Comparison of ENCODE assay signal across 10 mouse cellular contexts in genomic region chr19:47174515-47174914, GRCm38 (mm10). TPM values are rescaled to one million over a fixed set of nuclear protein-coding genes. Genes with fewer than 3 reads are reported as not detected.
DNase-seq lines count a peak whose midpoint lies in the region; ATAC-seq lines count a peak whose summit lies in the region.
"Had no signal": no experiment of that assay in that cellular context is flagged by ENCODE, and none has a peak within 500 bp of the region (broad histone marks: within the 10 kb centered on the region; RNA-seq: fewer than 3 reads in every experiment).

No protein-coding gene starts in this region.

- H3K36me3 ChIP-seq in intestine, embryonic 15.5 days, result no peaks in the 10 kb centered on the region
- H3K36me3 ChIP-seq: lung, embryonic 15.5 days had no signal

- DNase-seq in heart, postnatal 10 days, result peak; percentile 21 to 35
- no peak for DNase-seq in heart, adult 9 months (ENCODE audit: low spot score in 2 of 2)
- DNase-seq in 416B (ENCODE audit: low read depth), result peak; percentile 66
- DNase-seq in NIH3T3 (ENCODE audit: low read depth), result peak; percentile 72
- peak; percentile 58 for DNase-seq in kidney, postnatal 14 days
- DNase-seq in right cerebral cortex, adult 2 months (ENCODE audit: low spot score in 2 of 2), result no peak
- no peak for DNase-seq in layer of hippocampus, adult 18-20 months (ENCODE audit: low spot score in 2 of 2)

- peaks cover 6% of the 10 kb centered on the region for H3K27me3 ChIP-seq in intestine, embryonic 15.5 days (replicated peaks)

- H3K9ac ChIP-seq in intestine, embryonic 15.5 days, result no peak overlapping the region
- H3K9ac ChIP-seq: lung, embryonic 15.5 days had no signal

- H3K9me3 ChIP-seq in intestine, embryonic 15.5 days, result no peaks in the 10 kb centered on the region
- H3K9me3 ChIP-seq: lung, embryonic 15.5 days had no signal

- H3K27ac ChIP-seq in intestine, embryonic 15.5 days, result no peak overlapping the region
- H3K27ac ChIP-seq: lung, embryonic 15.5 days had no signal

- intact Hi-C loops in heart, postnatal 10 days (cut with DNase I), result no loop called here

- WGBS in intestine, embryonic 15.5 days, result 54% methylated on average over 3 of the region's 3 CpGs

- no peak overlapping the region for H3K4me3 ChIP-seq in intestine, embryonic 15.5 days (replicated peaks)
- H3K4me3 ChIP-seq: lung, embryonic 15.5 days had no signal

- H3K4me1 ChIP-seq in intestine, embryonic 15.5 days (replicated peaks), result peaks cover 8% of the 10 kb centered on the region

- ATAC-seq in intestine, embryonic 15.5 days, result no peak

- H3K4me2 ChIP-seq in intestine, embryonic 15.5 days (replicated peaks), result no peak overlapping the region
- H3K4me2 ChIP-seq: lung, embryonic 15.5 days had no signal

RNA-seq across cellular contexts. Expression of gene Neurl1a, which starts 4.1 kb away (rescaled TPM):
- total RNA-seq in heart, postnatal 10 days (2021), result 1 to 10 TPM in 1 of 2 experiments, under 1 TPM in 1; 0.60 to 1.1 TPM
- total RNA-seq in layer of hippocampus, adult 18-20 months (2021), result 100 to 1,000 TPM; 194 to 204 TPM
- polyA plus RNA-seq in intestine, embryonic 15.5 days (2015; fragmentation: Nextera tagmentation; extraction: Ambion mirVana), result 5.4 and 6.3 TPM in 2 replicates
- total RNA-seq: hematopoietic stem cell, adult 5-6 weeks had no signal

RNA-seq across cellular contexts. Expression of gene Calhm3, which starts 17.0 kb away (rescaled TPM):
- total RNA-seq in heart, postnatal 10 days (2021), result not detected
- total RNA-seq in layer of hippocampus, adult 18-20 months (2021), result not detected
- 0.21 and 0.23 TPM in 2 replicates for polyA plus RNA-seq in intestine, embryonic 15.5 days (2015; fragmentation: Nextera tagmentation; extraction: Ambion mirVana)
- total RNA-seq: hematopoietic stem cell, adult 5-6 weeks had no signal
- polyA plus RNA-seq: lung, embryonic 15.5 days had no signal

RNA-seq across cellular contexts. Expression of gene Calhm1, which starts 30.5 kb away (rescaled TPM):
- total RNA-seq in heart, postnatal 10 days (2021), result not detected
- total RNA-seq in layer of hippocampus, adult 18-20 months (2021), result not detected
- not detected in 2 replicates for polyA plus RNA-seq in intestine, embryonic 15.5 days (2015; fragmentation: Nextera tagmentation; extraction: Ambion mirVana)
- total RNA-seq: hematopoietic stem cell, adult 5-6 weeks had no signal
- polyA plus RNA-seq: lung, embryonic 15.5 days had no signal

RNA-seq across cellular contexts. Expression of gene Calhm2, which starts 36.4 kb away (rescaled TPM):
- 1 to 10 TPM; 4.4 to 4.5 TPM for total RNA-seq in heart, postnatal 10 days (2021)
- 1 to 10 TPM; 5.4 to 6.3 TPM for total RNA-seq in layer of hippocampus, adult 18-20 months (2021)
- polyA plus RNA-seq in intestine, embryonic 15.5 days (2015; fragmentation: Nextera tagmentation; extraction: Ambion mirVana), result 5.8 and 6.1 TPM in 2 replicates

Comparison
In these comparisons a context has a peak if more than half of its experiments do, and no peak if none do; other contexts are left out.
1. DNase-seq: peak in heart, postnatal 10 days (2 of 2), 416B (single experiment), NIH3T3 (single experiment) and kidney, postnatal 14 days (single experiment); none in heart, adult 9 months (0 of 2), right cerebral cortex, adult 2 months (0 of 2) and layer of hippocampus, adult 18-20 months (0 of 2).
2. RNA of gene Neurl1a, which starts 4.1 kb away (total RNA-seq): 194 to 204 TPM in layer of hippocampus, adult 18-20 months; 0.60 to 1.1 TPM in heart, postnatal 10 days; every median in the first group is over 10 times any median in the second.